Mouse (Mus musculus) intestine, embryonic 15.5 days (tissue): ENCODE results near the gene Map3k7. TPM values are rescaled to one million over a fixed set of nuclear protein-coding genes. Genes with fewer than 3 reads are reported as not detected.

ENCODE experiments used
- ATAC-seq: fragments of 200-750 bp; cut with Nextera tagmentation; 2 replicates; pipeline ENCODE4 v1.8.0; 2017; ENCODE audit warnings: moderate TSS enrichment, moderate library complexity
- H3K27ac ChIP-seq: fragments of 300-500 bp; sonication (generic); 2 replicates; pipeline ENCODE4 v1.5.1; 2015; ENCODE audit warnings: mild to moderate bottlenecking, inconsistent platforms
- H3K27me3 ChIP-seq: fragments of 300-500 bp; sonication (generic); replicated peaks from 2 replicates; pipeline ENCODE4 v1.6.1; 2015; ENCODE audit warnings: inconsistent platforms
- H3K36me3 ChIP-seq: fragments of 300-500 bp; sonication (generic); 2 replicates; pipeline ENCODE4 v1.6.1; 2015; ENCODE audit warnings: inconsistent platforms
- H3K4me1 ChIP-seq: fragments of 300-500 bp; sonication (generic); replicated peaks from 2 replicates; pipeline ENCODE4 v1.6.1; 2015; ENCODE audit warnings: inconsistent platforms
- H3K4me2 ChIP-seq: fragments of 300-500 bp; sonication (generic); replicated peaks from 2 replicates; pipeline ENCODE4 v1.6.1; 2015; ENCODE audit warnings: mild to moderate bottlenecking, inconsistent platforms
- H3K4me3 ChIP-seq: fragments of 300-500 bp; sonication (generic); replicated peaks from 2 replicates; pipeline ENCODE4 v1.5.1; 2015; ENCODE audit warnings: inconsistent platforms
- H3K9ac ChIP-seq: fragments of 300-500 bp; sonication (generic); 2 replicates; pipeline ENCODE4 v1.6.1; 2015; ENCODE audit warnings: inconsistent platforms
- H3K9me3 ChIP-seq: fragments of 300-500 bp; sonication (generic); 2 replicates; pipeline ENCODE4 v1.6.1; 2016; ENCODE audit warnings: inconsistent platforms
- WGBS: fragments of 180-500 bp; shearing (Covaris S2); methylation state at CpG from one replicate; pipeline ENCODE4 v1.1.7; 2015; 5-methylcytosine and 5-hydroxymethylcytosine counted together
- polyA plus RNA-seq: library from polyadenylated mRNA; unstranded; fragments of >200 nt; fragmentation: Nextera tagmentation; extraction: Ambion mirVana; gene quantifications from 2 replicates; pipeline ENCODE4 v1.2.1, GENCODE M21; 2015

The Map3k7 gene
- polyA plus RNA-seq, 1 experiment from 2014 or later: 23.0 TPM

DNA sequence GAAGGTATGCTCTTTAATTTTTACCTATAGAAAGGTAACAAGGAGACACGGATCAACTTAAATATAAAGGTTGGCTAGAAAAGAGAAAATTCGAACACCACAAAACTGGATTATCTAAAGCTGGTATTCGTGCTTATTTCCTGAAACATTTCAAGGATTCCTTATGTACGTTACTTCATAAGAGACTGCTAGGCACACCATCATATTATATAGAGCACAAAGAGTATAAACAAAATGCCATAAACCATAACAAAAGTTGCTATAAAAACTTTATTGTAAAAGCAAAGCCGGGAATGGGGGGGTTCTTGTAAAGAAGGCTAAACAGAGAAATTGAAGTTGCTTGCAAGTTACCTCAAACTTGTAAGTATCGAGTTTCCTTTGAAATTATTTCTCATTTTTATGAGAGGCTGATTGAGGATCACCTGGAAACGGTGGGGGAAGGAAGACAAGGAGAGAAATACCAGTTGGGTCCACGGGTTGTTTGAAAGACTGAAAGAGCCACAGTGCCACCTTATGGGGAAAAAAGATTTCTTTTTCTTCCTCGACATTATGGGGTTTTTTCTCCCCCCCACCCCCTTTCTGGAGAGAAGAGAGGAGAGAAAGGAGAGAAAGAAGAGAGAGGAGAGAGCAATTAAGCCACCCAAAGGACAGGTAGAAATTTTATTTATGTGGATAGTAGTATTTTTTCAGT, 25.3 kb upstream of the Map3k7 start:
- WGBS: 24% methylated on average over 9 of the region's 9 CpGs
- peak overlapping the region; percentile 30; the same call in 1 of the 2 replicates for H3K4me2 ChIP-seq
- no peak for ATAC-seq
- no peak overlapping the region for H3K27ac ChIP-seq
- H3K4me3 ChIP-seq: no peak overlapping the region
- no peaks in the 10 kb centered on the region for H3K9me3 ChIP-seq
- H3K4me1 ChIP-seq: peaks cover 4% of the 10 kb centered on the region; the same call in 1 of the 2 replicates
- no peaks in the 10 kb centered on the region for H3K36me3 ChIP-seq
- no peak overlapping the region for H3K9ac ChIP-seq
- H3K27me3 ChIP-seq: no peaks in the 10 kb centered on the region

GRCm38 (mm10) chr4:31941616-31942015, 22.3 kb upstream of the Map3k7 start:
- no peaks in the 10 kb centered on the region for H3K9me3 ChIP-seq
- H3K27ac ChIP-seq: no peak overlapping the region
- H3K9ac ChIP-seq: no peak overlapping the region
- H3K27me3 ChIP-seq: no peaks in the 10 kb centered on the region
- peaks cover 4% of the 10 kb centered on the region; the same call in 1 of the 2 replicates for H3K4me1 ChIP-seq
- ATAC-seq: no peak
- H3K4me3 ChIP-seq: no peak overlapping the region
- 39% methylated on average over 4 of the region's 4 CpGs for WGBS
- H3K4me2 ChIP-seq: no peak overlapping the region
- H3K36me3 ChIP-seq: no peaks in the 10 kb centered on the region

- 75% methylated on average over 2 of the region's 2 CpGs for WGBS
- no peak for ATAC-seq
- H3K9ac ChIP-seq: no peak overlapping the region
- H3K4me3 ChIP-seq: no peak overlapping the region
- no peaks in the 10 kb centered on the region for H3K9me3 ChIP-seq
- H3K27ac ChIP-seq: no peak overlapping the region
- H3K4me1 ChIP-seq: no peaks in the 10 kb centered on the region
- no peak overlapping the region for H3K4me2 ChIP-seq
- no peaks in the 10 kb centered on the region for H3K36me3 ChIP-seq
- H3K27me3 ChIP-seq: no peaks in the 10 kb centered on the region
Measured at GRCm38 (mm10) chr4:31943045-31943444, 20.9 kb upstream of the Map3k7 start.

DNA sequence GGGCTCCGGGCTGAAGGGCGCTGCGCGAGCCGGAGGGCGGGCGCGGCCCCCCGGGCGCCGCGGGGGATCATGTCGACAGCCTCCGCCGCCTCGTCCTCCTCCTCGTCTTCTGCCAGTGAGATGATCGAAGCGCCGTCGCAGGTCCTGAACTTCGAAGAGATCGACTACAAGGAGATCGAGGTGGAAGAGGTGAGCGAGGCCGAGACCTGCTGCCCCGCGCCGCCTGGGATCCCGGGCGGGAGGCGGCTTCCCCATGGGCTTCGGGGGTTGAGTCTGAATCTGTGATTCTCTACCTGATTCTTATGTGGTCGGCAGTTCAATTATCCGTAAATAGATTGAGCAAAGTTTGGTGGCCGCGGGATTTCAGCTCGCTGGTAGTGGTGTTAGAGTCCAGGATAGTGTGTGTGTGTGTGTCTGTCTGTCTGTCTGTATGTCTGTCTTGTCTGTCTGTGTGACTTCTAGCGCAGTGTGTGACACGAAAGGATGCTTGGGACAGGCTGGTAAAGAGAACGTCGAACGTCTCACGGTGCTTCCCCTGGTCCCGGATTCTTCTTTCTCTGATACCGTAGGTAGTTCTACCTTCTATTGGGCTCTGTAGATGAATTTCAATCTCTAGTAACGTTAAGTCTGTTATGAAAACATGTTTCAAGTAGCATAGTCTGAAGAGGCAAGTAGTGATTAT, 438 bp downstream of the Map3k7 start:
- WGBS: 1% methylated on average over 47 of the region's 47 CpGs

GRCm38 (mm10) chr4:31965208-31965607, 1.3 kb downstream of the Map3k7 start:
- H3K27ac ChIP-seq: no peak overlapping the region
- H3K9ac ChIP-seq: no peak overlapping the region
- H3K9me3 ChIP-seq: no peaks in the 10 kb centered on the region
- H3K4me2 ChIP-seq: peak overlapping the region; percentile 74
- H3K4me1 ChIP-seq: peaks cover 9% of the 10 kb centered on the region; the same call in 1 of the 2 replicates
- H3K27me3 ChIP-seq: no peaks in the 10 kb centered on the region
- H3K4me3 ChIP-seq: peak overlapping the region; percentile 62; the same call in 1 of the 2 replicates
- no peak for ATAC-seq
- no peaks in the 10 kb centered on the region for H3K36me3 ChIP-seq
- WGBS: 41% methylated on average over 2 of the region's 2 CpGs

More for the DNA sequence above, 438 bp downstream of the Map3k7 start:
- H3K9me3 ChIP-seq: no peaks in the 10 kb centered on the region
- H3K9ac ChIP-seq: peak overlapping the region; percentile 92
- H3K4me1 ChIP-seq: peaks cover 9% of the 10 kb centered on the region; the same call in 1 of the 2 replicates
- no peaks in the 10 kb centered on the region for H3K27me3 ChIP-seq
- H3K27ac ChIP-seq: peak overlapping the region; percentile 99
- H3K36me3 ChIP-seq: no peaks in the 10 kb centered on the region
- peak overlapping the region; percentile 74 for H3K4me2 ChIP-seq
- peak overlapping the region; percentile 62 for H3K4me3 ChIP-seq
- peak; percentile 58 for ATAC-seq

GRCm38 (mm10) chr4:31971437-31971836, 7.5 kb downstream of the Map3k7 start:
- Histone ChIP-seq H3K27ac (no peak overlapping the region), H3K4me1 (no peaks in the 10 kb centered on the region), H3K36me3 (no peaks in the 10 kb centered on the region), H3K4me2 (no peak overlapping the region), H3K9me3 (no peaks in the 10 kb centered on the region), H3K27me3 (no peaks in the 10 kb centered on the region), H3K4me3 (no peak overlapping the region), H3K9ac (no peak overlapping the region)
- 86% methylated on average over 1 of the region's 1 CpGs for WGBS
- ATAC-seq: no peak

DNA sequence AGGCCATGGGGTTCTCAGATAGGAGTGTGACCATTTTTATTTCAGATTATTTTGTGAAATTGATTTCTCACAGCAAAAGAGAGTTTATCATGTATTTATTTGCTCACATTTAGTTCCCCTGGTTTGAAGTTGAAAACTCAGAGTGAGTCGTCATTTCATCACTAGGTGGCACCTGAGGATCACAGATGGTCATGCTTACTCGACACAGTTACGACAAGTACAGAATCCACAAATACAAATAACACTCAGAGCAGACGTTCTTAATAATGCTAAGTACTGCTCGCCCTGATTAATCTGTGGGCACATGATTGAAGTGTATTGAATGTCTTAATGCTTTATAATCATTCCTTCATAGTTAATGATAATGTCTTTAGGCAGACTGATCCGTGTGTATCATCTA, 8.3 kb downstream of the Map3k7 start:
- Histone ChIP-seq H3K4me3 (no peak overlapping the region), H3K27me3 (no peaks in the 10 kb centered on the region), H3K9me3 (no peaks in the 10 kb centered on the region), H3K9ac (no peak overlapping the region), H3K36me3 (no peaks in the 10 kb centered on the region), H3K27ac (no peak overlapping the region), H3K4me2 (no peak overlapping the region), H3K4me1 (no peaks in the 10 kb centered on the region)
- ATAC-seq: no peak
- 56% methylated on average over 6 of the region's 6 CpGs for WGBS

- ATAC-seq: no peak
- H3K9ac ChIP-seq: no peak overlapping the region
- no peak overlapping the region for H3K4me2 ChIP-seq
- no peaks in the 10 kb centered on the region for H3K4me1 ChIP-seq
- H3K27ac ChIP-seq: no peak overlapping the region
- no peak overlapping the region for H3K4me3 ChIP-seq
- no peaks in the 10 kb centered on the region for H3K27me3 ChIP-seq
- WGBS: 68% methylated on average over 3 of the region's 3 CpGs
- H3K9me3 ChIP-seq: no peaks in the 10 kb centered on the region
- H3K36me3 ChIP-seq: peaks cover 7% of the 10 kb centered on the region; the same call in 1 of the 2 replicates
Measured at GRCm38 (mm10) chr4:31975260-31975950, 11.5 kb downstream of the Map3k7 start.

DNA sequence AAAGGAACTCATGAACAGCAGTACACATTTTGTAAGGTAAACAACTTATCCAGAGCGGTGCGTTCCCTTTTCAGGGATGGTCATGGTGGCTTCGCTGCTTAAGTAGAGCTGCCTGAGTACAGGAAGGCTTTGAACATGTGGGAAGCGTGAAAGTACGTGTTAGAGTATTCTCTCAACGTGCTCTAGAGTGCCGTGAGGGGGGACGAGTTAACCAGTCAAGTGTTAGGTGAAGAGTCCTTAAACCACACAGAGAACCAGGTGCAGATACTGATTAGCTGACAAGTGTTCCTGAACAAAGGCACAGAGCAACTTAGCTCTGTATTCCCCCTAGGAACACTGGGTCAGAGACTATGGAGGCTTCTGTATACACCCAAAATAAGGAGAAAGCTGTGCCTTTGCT, 18.0 kb downstream of the Map3k7 start:
- Histone ChIP-seq H3K36me3 (peaks cover 17% of the 10 kb centered on the region; the same call in 1 of the 2 replicates), H3K9ac (no peak overlapping the region), H3K9me3 (no peaks in the 10 kb centered on the region), H3K4me2 (no peak overlapping the region), H3K27me3 (no peaks in the 10 kb centered on the region), H3K27ac (no peak overlapping the region), H3K4me3 (no peak overlapping the region), H3K4me1 (no peaks in the 10 kb centered on the region)
- ATAC-seq: no peak
- WGBS: 94% methylated on average over 8 of the region's 8 CpGs

DNA sequence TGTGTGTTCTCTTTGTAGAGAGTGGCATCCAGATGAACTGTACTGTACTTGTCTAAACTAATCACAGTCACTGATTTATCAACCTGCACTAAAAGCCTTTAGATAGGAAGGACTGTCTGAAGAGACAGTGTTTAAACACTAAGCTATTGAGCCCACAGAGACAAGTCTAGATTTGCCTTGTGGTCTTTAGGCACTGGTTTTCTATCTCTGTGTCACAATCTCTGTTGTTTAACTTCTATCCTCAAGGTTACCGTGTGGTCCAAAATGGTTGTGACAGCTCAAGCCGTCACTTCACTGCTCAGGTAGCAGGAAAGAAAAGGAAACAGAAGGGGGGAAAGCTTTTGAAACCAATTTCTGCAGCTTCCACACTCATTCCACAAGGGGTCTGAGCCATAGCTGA, 29.5 kb downstream of the Map3k7 start:
- Histone ChIP-seq H3K4me2 (no peak overlapping the region), H3K9me3 (no peaks in the 10 kb centered on the region), H3K4me3 (no peak overlapping the region), H3K9ac (no peak overlapping the region), H3K27ac (no peak overlapping the region), H3K4me1 (no peaks in the 10 kb centered on the region), H3K27me3 (no peaks in the 10 kb centered on the region), H3K36me3 (peaks cover 14% of the 10 kb centered on the region; the same call in 1 of the 2 replicates)
- no peak for ATAC-seq
- WGBS: 75% methylated on average over 2 of the region's 2 CpGs

GRCm38 (mm10) chr4:31993865-31994264, 30.0 kb downstream of the Map3k7 start:
- H3K4me2 ChIP-seq: no peak overlapping the region
- H3K36me3 ChIP-seq: peaks cover 14% of the 10 kb centered on the region; the same call in 1 of the 2 replicates
- no peak overlapping the region for H3K27ac ChIP-seq
- WGBS: 38% methylated on average over 1 of the region's 1 CpGs
- H3K27me3 ChIP-seq: no peaks in the 10 kb centered on the region
- H3K4me1 ChIP-seq: no peaks in the 10 kb centered on the region
- ATAC-seq: no peak
- no peak overlapping the region for H3K9ac ChIP-seq
- no peaks in the 10 kb centered on the region for H3K9me3 ChIP-seq
- H3K4me3 ChIP-seq: no peak overlapping the region

DNA sequence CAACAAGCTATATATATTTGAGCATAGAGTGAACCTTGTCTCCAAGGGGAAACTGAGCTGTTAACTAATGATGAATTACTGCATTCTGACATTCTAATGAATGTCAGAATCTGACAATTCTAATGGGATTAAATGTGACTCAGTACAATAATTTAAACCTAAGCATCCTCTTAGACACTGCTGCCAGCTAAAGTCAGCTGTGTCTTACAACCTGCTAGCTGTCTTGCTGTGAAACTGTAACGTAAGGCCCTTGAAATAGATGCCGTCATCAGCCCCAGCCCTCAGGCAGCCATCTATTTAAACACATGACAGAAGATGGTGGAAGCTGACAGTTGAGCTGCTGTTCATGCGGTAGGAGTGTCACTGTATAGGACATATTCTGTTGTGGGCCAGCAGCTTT, 37.6 kb downstream of the Map3k7 start:
- H3K9ac ChIP-seq: no peak overlapping the region
- WGBS: 85% methylated on average over 3 of the region's 3 CpGs
- no peaks in the 10 kb centered on the region for H3K27me3 ChIP-seq
- no peak overlapping the region for H3K4me3 ChIP-seq
- 0 out of 2 replicates have a peak, but pooled peaks cover 2% of the 10 kb centered on the region for H3K36me3 ChIP-seq
- no peak overlapping the region for H3K4me2 ChIP-seq
- H3K27ac ChIP-seq: no peak overlapping the region
- no peaks in the 10 kb centered on the region for H3K4me1 ChIP-seq
- no peak for ATAC-seq
- no peaks in the 10 kb centered on the region for H3K9me3 ChIP-seq
